Mouse (Mus musculus): ENCODE data around the gene Oscp1. TPM values are rescaled to one million over a fixed set of nuclear protein-coding genes. Genes with fewer than 3 reads are reported as not detected.
A peak's percentile ranks its signal among the peaks of the same experiment; 100 is the strongest.

Gene Oscp1
- polyA plus RNA-seq, 1 experiment from 2014 or later = 11.8 TPM

DNA sequence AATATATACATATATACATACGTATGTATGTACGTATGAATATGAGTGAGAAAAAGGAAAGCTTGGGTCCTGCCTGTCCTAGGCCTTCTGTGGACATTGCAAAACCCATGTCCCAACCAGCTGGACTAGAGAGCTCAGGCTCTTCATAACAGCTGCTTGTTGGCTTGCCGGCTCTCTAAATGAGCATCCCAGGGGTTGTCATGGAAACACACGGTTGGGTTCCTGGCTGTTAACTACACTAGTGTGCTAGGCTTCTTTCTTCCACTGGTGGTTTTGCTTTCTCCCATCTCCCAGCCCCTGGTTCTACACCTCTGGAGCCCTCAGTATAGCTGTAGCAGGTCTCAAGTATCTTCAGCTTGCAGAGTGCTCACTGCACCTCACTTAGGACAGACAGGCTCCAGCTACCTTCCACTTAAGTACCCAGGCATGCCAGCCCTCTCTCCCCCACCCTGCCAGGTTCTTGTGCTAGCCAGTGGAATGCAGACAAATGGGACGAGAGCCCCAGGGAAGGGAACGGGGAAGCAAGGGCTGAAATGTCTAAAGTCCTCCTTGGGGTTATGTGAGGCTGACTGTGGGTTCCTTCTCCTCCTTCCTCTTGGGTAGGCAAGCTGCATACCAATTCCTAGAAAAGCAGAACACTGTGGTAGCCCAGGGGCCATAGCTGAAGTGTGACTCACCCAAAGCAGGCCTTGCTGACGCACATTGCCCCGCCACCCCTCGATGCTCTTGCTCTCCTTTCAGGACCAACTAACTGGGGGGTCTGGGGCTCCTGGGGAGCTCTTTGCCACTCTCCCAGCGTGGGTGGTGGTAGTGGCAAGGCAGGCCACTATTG is 73.1 kb downstream of the Oscp1 start:
- ATAC-seq = peak; percentile 88

DNA sequence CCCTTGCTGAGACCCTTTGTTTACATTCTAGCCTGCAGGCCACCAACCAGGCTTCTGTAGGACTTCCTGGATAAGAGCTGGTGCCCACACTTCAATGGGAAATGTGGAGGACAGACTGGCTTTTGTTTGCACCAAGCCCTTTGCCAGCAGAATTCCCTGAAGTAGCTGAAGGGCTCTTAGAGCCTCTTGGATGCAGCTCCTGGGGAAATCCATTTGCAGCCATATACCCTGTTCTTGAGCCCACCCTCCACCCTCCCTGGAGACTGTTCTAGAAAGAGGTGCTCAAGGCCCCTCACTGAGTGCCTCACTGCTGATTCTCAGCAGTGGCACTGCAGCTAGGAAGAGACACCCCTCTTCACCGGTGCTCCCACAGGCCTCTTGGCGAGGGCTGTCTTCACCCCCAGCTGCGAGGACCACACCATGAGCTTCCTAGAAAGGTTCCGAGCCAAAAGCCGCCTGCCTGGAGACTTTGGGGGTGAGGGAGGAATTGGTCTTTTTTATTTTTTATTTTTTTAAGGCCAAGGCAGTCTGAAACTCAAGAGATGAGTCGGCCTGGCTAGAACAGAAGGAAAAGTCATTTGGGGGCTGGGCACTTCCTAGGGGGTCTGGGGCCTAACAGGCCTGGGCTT is 74.4 kb downstream of the Oscp1 start:
- Histone ChIP-seq H3K4me2 (replicated peaks; ENCODE audit: low read depth, low read length) (no peak overlapping the region), H3K4me3 (ENCODE audit: low read depth, low read length) (no peak overlapping the region), H3K36me3 (ENCODE audit: insufficient read depth, low read length) (peaks cover 8% of the 10 kb centered on the region; the same call in 1 of the 2 replicates), H3K27ac (ENCODE audit: low read length) (peak overlapping the region; percentile 94), H3K27me3 (replicated peaks; ENCODE audit: insufficient read depth, low read length) (no peaks in the 10 kb centered on the region), H3K9me3 (ENCODE audit: low read length) (no peaks in the 10 kb centered on the region), H3K4me1 (ENCODE audit: insufficient read depth, low read depth, low read length) (peaks cover 40% of the 10 kb centered on the region), H3K9ac (replicated peaks; ENCODE audit: low read depth) (no peak overlapping the region)
- ATAC-seq = peak; percentile 38
- peak; percentile 77 for DNase-seq (ENCODE audit: low spot score)
- WGBS = 24% methylated on average over 6 of the region's 6 CpGs
- TF ChIP-seq EP300 (IDR thresholded peaks at IDR 0.05) = peak; percentile 88
- no peak for TF ChIP-seq CTCF (IDR thresholded peaks at IDR 0.05)

More for the DNA sequence above, 73.1 kb downstream of the Oscp1 start:
- no peaks in the 10 kb centered on the region for H3K27me3 ChIP-seq (replicated peaks; ENCODE audit: insufficient read depth, low read length)
- no peaks in the 10 kb centered on the region for H3K9me3 ChIP-seq (ENCODE audit: low read length)
- WGBS = 30% methylated on average over 10 of the region's 10 CpGs
- H3K27ac ChIP-seq (ENCODE audit: low read length) = peak overlapping the region; percentile 94
- no peak overlapping the region for H3K4me3 ChIP-seq (ENCODE audit: low read depth, low read length)
- peaks cover 40% of the 10 kb centered on the region for H3K4me1 ChIP-seq (ENCODE audit: insufficient read depth, low read depth, low read length)
- DNase-seq (ENCODE audit: low spot score) = peak; percentile 92
- H3K9ac ChIP-seq (replicated peaks; ENCODE audit: low read depth) = no peak overlapping the region
- H3K4me2 ChIP-seq (replicated peaks; ENCODE audit: low read depth, low read length) = no peak overlapping the region
- TF ChIP-seq CTCF (IDR thresholded peaks at IDR 0.05) (no peak), EP300 (IDR thresholded peaks at IDR 0.05) (peak; percentile 99)
- H3K36me3 ChIP-seq (ENCODE audit: insufficient read depth, low read length) = peaks cover 7% of the 10 kb centered on the region; the same call in 1 of the 2 replicates

- Histone ChIP-seq H3K27ac (ENCODE audit: low read length) (peak overlapping the region; percentile 94; the same call in 1 of the 2 replicates), H3K9me3 (ENCODE audit: low read length) (no peaks in the 10 kb centered on the region), H3K27me3 (replicated peaks; ENCODE audit: insufficient read depth, low read length) (no peaks in the 10 kb centered on the region), H3K4me1 (ENCODE audit: insufficient read depth, low read depth, low read length) (peaks cover 40% of the 10 kb centered on the region), H3K9ac (replicated peaks; ENCODE audit: low read depth) (no peak overlapping the region), H3K4me3 (ENCODE audit: low read depth, low read length) (no peak overlapping the region), H3K36me3 (ENCODE audit: insufficient read depth, low read length) (peaks cover 20% of the 10 kb centered on the region; the same call in 1 of the 2 replicates), H3K4me2 (replicated peaks; ENCODE audit: low read depth, low read length) (no peak overlapping the region)
- ATAC-seq (no peak), DNase-seq (ENCODE audit: low spot score) (no peak)
- no peak for TF ChIP-seq EP300 (IDR thresholded peaks at IDR 0.05)
- no peak for TF ChIP-seq CTCF (IDR thresholded peaks at IDR 0.05)
- WGBS = 83% methylated on average over 4 of the region's 4 CpGs
Observed at GRCm38 (mm10) chr4:126134236-126134635, 75.9 kb downstream of the Oscp1 start.

DNA sequence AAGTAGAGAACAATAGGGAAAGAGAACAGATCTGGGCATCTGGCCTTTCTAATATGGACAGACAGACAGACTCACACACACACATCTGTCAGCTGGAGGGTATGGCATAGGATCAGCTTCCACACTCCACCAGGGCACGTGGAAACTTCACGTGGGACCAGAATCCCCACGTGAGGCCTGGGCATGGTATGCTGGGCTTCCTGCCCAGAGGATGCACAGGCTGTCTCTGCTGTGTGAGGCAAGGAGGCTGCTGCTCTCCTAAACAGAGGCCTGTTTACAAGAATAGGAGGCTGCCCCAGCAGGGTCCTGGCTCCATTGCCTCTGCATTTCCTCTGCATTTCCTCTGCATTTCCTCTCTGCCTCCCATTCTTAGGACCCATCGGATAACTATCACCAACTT is 76.3 kb downstream of the Oscp1 start:
- no peaks in the 10 kb centered on the region for H3K27me3 ChIP-seq (replicated peaks; ENCODE audit: insufficient read depth, low read length)
- TF ChIP-seq EP300 (IDR thresholded peaks at IDR 0.05) (no peak), CTCF (IDR thresholded peaks at IDR 0.05) (no peak)
- H3K9me3 ChIP-seq (ENCODE audit: low read length) = no peaks in the 10 kb centered on the region
- H3K4me1 ChIP-seq (ENCODE audit: insufficient read depth, low read depth, low read length) = peaks cover 40% of the 10 kb centered on the region
- peaks cover 23% of the 10 kb centered on the region; the same call in 1 of the 2 replicates for H3K36me3 ChIP-seq (ENCODE audit: insufficient read depth, low read length)
- no peak for DNase-seq (ENCODE audit: low spot score)
- ATAC-seq = no peak
- no peak overlapping the region for H3K4me2 ChIP-seq (replicated peaks; ENCODE audit: low read depth, low read length)
- no peak overlapping the region for H3K27ac ChIP-seq (ENCODE audit: low read length)
- no peak overlapping the region for H3K9ac ChIP-seq (replicated peaks; ENCODE audit: low read depth)
- WGBS = 56% methylated on average over 4 of the region's 4 CpGs
- H3K4me3 ChIP-seq (ENCODE audit: low read depth, low read length) = no peak overlapping the region

- peaks cover 23% of the 10 kb centered on the region; the same call in 1 of the 2 replicates for H3K36me3 ChIP-seq (ENCODE audit: insufficient read depth, low read length)
- no peak overlapping the region for H3K27ac ChIP-seq (ENCODE audit: low read length)
- TF ChIP-seq CTCF (IDR thresholded peaks at IDR 0.05) = no peak
- no peak for TF ChIP-seq EP300 (IDR thresholded peaks at IDR 0.05)
Observed at GRCm38 (mm10) chr4:126137773-126138172, 79.4 kb downstream of the Oscp1 start.

GRCm38 (mm10) chr4:126141021-126141420 is 82.7 kb downstream of the Oscp1 start:
- ATAC-seq (peak; percentile 37), DNase-seq (ENCODE audit: low spot score) (peak; percentile 15)
- H3K27ac ChIP-seq (ENCODE audit: low read length) = no peak overlapping the region
- no peaks in the 10 kb centered on the region for H3K9me3 ChIP-seq (ENCODE audit: low read length)
- WGBS = 57% methylated on average over 5 of the region's 5 CpGs
- TF ChIP-seq CTCF (IDR thresholded peaks at IDR 0.05) (no peak), EP300 (IDR thresholded peaks at IDR 0.05) (no peak)
- H3K9ac ChIP-seq (replicated peaks; ENCODE audit: low read depth) = no peak overlapping the region
- peaks cover 4% of the 10 kb centered on the region; the same call in 1 of the 2 replicates for H3K4me1 ChIP-seq (ENCODE audit: insufficient read depth, low read depth, low read length)
- H3K36me3 ChIP-seq (ENCODE audit: insufficient read depth, low read length) = peaks cover 23% of the 10 kb centered on the region; the same call in 1 of the 2 replicates
- H3K4me2 ChIP-seq (replicated peaks; ENCODE audit: low read depth, low read length) = no peak overlapping the region
- no peak overlapping the region for H3K4me3 ChIP-seq (ENCODE audit: low read depth, low read length)
- H3K27me3 ChIP-seq (replicated peaks; ENCODE audit: insufficient read depth, low read length) = no peaks in the 10 kb centered on the region

More at GRCm38 (mm10) chr4:126137773-126138172, 79.4 kb downstream of the Oscp1 start:
- no peaks in the 10 kb centered on the region for H3K27me3 ChIP-seq (replicated peaks; ENCODE audit: insufficient read depth, low read length)
- no peak for DNase-seq (ENCODE audit: low spot score)
- H3K4me2 ChIP-seq (replicated peaks; ENCODE audit: low read depth, low read length) = no peak overlapping the region
- no peak overlapping the region for H3K4me3 ChIP-seq (ENCODE audit: low read depth, low read length)
- H3K9me3 ChIP-seq (ENCODE audit: low read length) = no peaks in the 10 kb centered on the region
- 84% methylated on average over 4 of the region's 4 CpGs for WGBS
- peaks cover 14% of the 10 kb centered on the region for H3K4me1 ChIP-seq (ENCODE audit: insufficient read depth, low read depth, low read length)
- no peak overlapping the region for H3K9ac ChIP-seq (replicated peaks; ENCODE audit: low read depth)
- no peak for ATAC-seq

Other genes with a start within 250 kb of the Oscp1 start
- 3.4 and 3.7 TPM in 2 replicates for gene Csf3r, start 34.0 kb upstream of the Oscp1 start, polyA plus RNA-seq (2015; fragmentation: Nextera tagmentation; extraction: Ambion mirVana)
- gene Mrps15, start 11.6 kb upstream of the Oscp1 start, polyA plus RNA-seq (2015; fragmentation: Nextera tagmentation; extraction: Ambion mirVana) = 63.5 and 74.9 TPM in 2 replicates
- 62.2 and 64.1 TPM in 2 replicates for gene Lsm10, start 38.1 kb downstream of the Oscp1 start, polyA plus RNA-seq (2015; fragmentation: Nextera tagmentation; extraction: Ambion mirVana)
- 26.7 and 30.6 TPM in 2 replicates for gene Stk40, start 45.4 kb downstream of the Oscp1 start, polyA plus RNA-seq (2015; fragmentation: Nextera tagmentation; extraction: Ambion mirVana)
- 151 TPM in 2 replicates for gene Eva1b, start 89.2 kb downstream of the Oscp1 start, polyA plus RNA-seq (2015; fragmentation: Nextera tagmentation; extraction: Ambion mirVana)
- 23.3 and 30.7 TPM in 2 replicates for gene Sh3d21, start 104.9 kb downstream of the Oscp1 start, polyA plus RNA-seq (2015; fragmentation: Nextera tagmentation; extraction: Ambion mirVana)
- gene Thrap3, start 144.2 kb downstream of the Oscp1 start, polyA plus RNA-seq (2015; fragmentation: Nextera tagmentation; extraction: Ambion mirVana) = 98.6 and 112 TPM in 2 replicates
- 27.2 and 33.3 TPM in 2 replicates for gene Map7d1, start 197.8 kb downstream of the Oscp1 start, polyA plus RNA-seq (2015; fragmentation: Nextera tagmentation; extraction: Ambion mirVana)
- 95.9 and 97.9 TPM in 2 replicates for gene Trappc3, start 203.8 kb downstream of the Oscp1 start, polyA plus RNA-seq (2015; fragmentation: Nextera tagmentation; extraction: Ambion mirVana)
- 1.4 and 1.9 TPM in 2 replicates for gene Col8a2, start 228.2 kb downstream of the Oscp1 start, polyA plus RNA-seq (2015; fragmentation: Nextera tagmentation; extraction: Ambion mirVana)